Mouse (Mus musculus) hindbrain, embryonic 14.5 days (tissue): ENCODE measurements around the gene Dbi. TPM values are rescaled to one million over a fixed set of nuclear protein-coding genes. Genes with fewer than 3 reads are reported as not detected.

ENCODE experiments used
- ATAC-seq: fragments of 200-750 bp; cut with Nextera tagmentation; 2 replicates; pipeline ENCODE4 v1.8.0; 2017; ENCODE audit warnings: moderate number of reproducible peaks, mild to moderate bottlenecking, moderate TSS enrichment, moderate library complexity; ENCODE audit not compliant: low FRiP score
- DNase-seq: peaks from one replicate; pipeline ENCODE4 v3.0.0-alpha.2; 2015; ENCODE audit warnings: low spot score
- H3K27ac ChIP-seq: fragments of 300-500 bp; sonication (generic); 2 replicates; pipeline ENCODE4 v1.5.1; 2014; ENCODE audit warnings: mild to moderate bottlenecking, moderate library complexity
- H3K27me3 ChIP-seq: fragments of 300-500 bp; sonication (generic); 2 replicates; pipeline ENCODE4 v1.6.1; 2014; ENCODE audit warnings: mild to moderate bottlenecking, low read length, mixed read lengths; ENCODE audit not compliant: control insufficient read depth, insufficient read depth
- H3K36me3 ChIP-seq: fragments of 300-500 bp; sonication (generic); replicated peaks from 2 replicates; pipeline ENCODE4 v1.6.1; 2014; ENCODE audit not compliant: control insufficient read depth, insufficient read depth
- H3K4me1 ChIP-seq: fragments of 300-500 bp; sonication (generic); replicated peaks from 2 replicates; pipeline ENCODE4 v1.6.1; 2014; ENCODE audit warnings: antibody characterized with exemption, low read length, mixed read lengths; ENCODE audit not compliant: control insufficient read depth, insufficient read depth
- H3K4me2 ChIP-seq: fragments of 300-500 bp; sonication (generic); replicated peaks from 2 replicates; pipeline ENCODE4 v1.6.1; 2014; ENCODE audit warnings: mild to moderate bottlenecking, moderate library complexity
- H3K4me3 ChIP-seq: fragments of 300-500 bp; sonication (generic); replicated peaks from 2 replicates; pipeline ENCODE4 v1.5.1; 2014; ENCODE audit warnings: mild to moderate bottlenecking, low read length
- H3K9ac ChIP-seq: fragments of 300-500 bp; sonication (generic); 2 replicates; pipeline ENCODE4 v1.6.1; 2014
- H3K9me3 ChIP-seq: fragments of 300-500 bp; sonication (generic); 2 replicates; pipeline ENCODE4 v1.6.1; 2016; ENCODE audit warnings: low read length; ENCODE audit not compliant: control insufficient read depth
- WGBS: fragments of 180-500 bp; shearing (Covaris S2); extraction: QIAGEN DNeasy Blood & Tissue Kit; methylation state at CpG from one replicate; pipeline ENCODE4 v1.1.7; 2014; 5-methylcytosine and 5-hydroxymethylcytosine counted together
- polyA plus RNA-seq: library from polyadenylated mRNA; unstranded; fragments of >200 nt; fragmentation: Nextera tagmentation; extraction: Ambion mirVana; gene quantifications from 2 replicates; pipeline ENCODE4 v1.2.1, GENCODE M21; 2014

Gene Dbi
- polyA plus RNA-seq, 1 experiment from 2014 or later = 1,660 TPM

DNA sequence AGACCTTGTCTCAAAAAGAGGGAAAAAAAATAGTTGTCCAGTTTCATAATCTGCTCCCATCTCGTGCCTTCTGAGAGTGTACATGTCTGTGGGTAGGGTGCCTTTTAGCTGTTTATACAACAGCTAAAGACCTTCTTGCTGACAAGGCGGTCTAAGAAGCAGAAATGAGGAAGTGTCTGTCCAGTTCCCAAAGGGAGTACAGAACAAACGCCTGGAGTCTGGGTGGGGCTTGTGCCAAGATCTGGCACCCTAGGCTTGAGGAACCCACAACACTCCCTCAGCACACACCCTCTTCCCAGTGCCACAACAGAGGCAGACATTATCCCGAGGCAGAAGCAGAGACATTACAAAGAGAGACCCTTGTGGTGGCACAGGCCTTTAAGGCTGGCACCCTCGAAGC is 45.4 kb downstream of the Dbi start:
- no peak for ATAC-seq
- no peaks in the 10 kb centered on the region for H3K9me3 ChIP-seq
- no peak overlapping the region for H3K4me3 ChIP-seq
- no peak overlapping the region for H3K9ac ChIP-seq
- no peak for DNase-seq
- no peak overlapping the region for H3K27ac ChIP-seq
- WGBS = 83% methylated on average over 5 of the region's 5 CpGs
- no peaks in the 10 kb centered on the region for H3K36me3 ChIP-seq
- peaks cover 15% of the 10 kb centered on the region for H3K4me1 ChIP-seq
- peaks cover 23% of the 10 kb centered on the region for H3K27me3 ChIP-seq
- no peak overlapping the region for H3K4me2 ChIP-seq

- ATAC-seq (no peak), DNase-seq (no peak)
- H3K4me3 ChIP-seq = no peak overlapping the region
- peaks cover 15% of the 10 kb centered on the region for H3K4me1 ChIP-seq
- no peaks in the 10 kb centered on the region for H3K36me3 ChIP-seq
- peaks cover 23% of the 10 kb centered on the region for H3K27me3 ChIP-seq
- no peak overlapping the region for H3K4me2 ChIP-seq
- H3K9ac ChIP-seq = no peak overlapping the region
- H3K9me3 ChIP-seq = no peaks in the 10 kb centered on the region
- H3K27ac ChIP-seq = no peak overlapping the region
- 81% methylated on average over 4 of the region's 4 CpGs for WGBS
These were observed 45.9 kb downstream of the Dbi start for GRCm38 (mm10) chr1:120074931-120075330.

DNA sequence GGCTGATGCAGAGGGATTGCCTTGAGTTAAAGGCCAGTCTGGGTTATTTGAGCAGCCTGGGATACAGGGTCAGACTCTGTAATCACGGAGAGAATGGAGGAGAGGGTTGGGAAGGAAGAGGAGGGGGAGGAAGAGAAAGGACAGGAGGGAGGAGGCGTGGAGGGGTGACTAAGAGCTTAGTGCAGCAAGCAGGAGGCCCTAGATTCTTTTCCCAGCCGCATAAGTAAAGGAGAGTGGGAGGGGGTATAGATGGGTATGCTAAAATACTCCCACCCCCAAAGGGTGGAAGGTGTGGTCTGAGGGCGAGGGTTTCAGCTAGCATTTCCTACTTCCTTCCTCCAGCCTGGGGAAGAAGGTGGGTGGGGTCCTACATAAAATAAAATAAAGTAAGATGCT is 46.6 kb downstream of the Dbi start:
- Histone ChIP-seq H3K4me1 (peaks cover 15% of the 10 kb centered on the region), H3K4me3 (no peak overlapping the region), H3K9me3 (no peaks in the 10 kb centered on the region), H3K27ac (no peak overlapping the region), H3K4me2 (no peak overlapping the region; the same call in 1 of the 2 replicates), H3K36me3 (no peaks in the 10 kb centered on the region), H3K27me3 (peaks cover 23% of the 10 kb centered on the region), H3K9ac (no peak overlapping the region)
- DNase-seq = no peak
- WGBS = 26% methylated on average over 4 of the region's 4 CpGs
- ATAC-seq = no peak

GRCm38 (mm10) chr1:120073519-120074306 is 47.2 kb downstream of the Dbi start, which contains the start of gene Tmem37:
Gene Tmem37 (minus strand): TSS chr1:120074074.
- H3K27ac ChIP-seq = no peak within 1 kb of the TSS
- no peaks in the 10 kb centered on the region for H3K9me3 ChIP-seq
- peak; percentile 46; the same call in 1 of the 2 replicates for ATAC-seq
- H3K4me1 ChIP-seq = peaks cover 15% of the 10 kb centered on the region
- 3% methylated on average over 40 of the region's 40 CpGs for WGBS
- peak within 1 kb of the TSS; percentile 32 for H3K4me3 ChIP-seq
- no peak for DNase-seq
- peaks cover 23% of the 10 kb centered on the region for H3K27me3 ChIP-seq
- no peaks in the 10 kb centered on the region for H3K36me3 ChIP-seq
- H3K4me2 ChIP-seq = peak within 1 kb of the TSS; percentile 83
- peak within 1 kb of the TSS; percentile 54 for H3K9ac ChIP-seq

DNA sequence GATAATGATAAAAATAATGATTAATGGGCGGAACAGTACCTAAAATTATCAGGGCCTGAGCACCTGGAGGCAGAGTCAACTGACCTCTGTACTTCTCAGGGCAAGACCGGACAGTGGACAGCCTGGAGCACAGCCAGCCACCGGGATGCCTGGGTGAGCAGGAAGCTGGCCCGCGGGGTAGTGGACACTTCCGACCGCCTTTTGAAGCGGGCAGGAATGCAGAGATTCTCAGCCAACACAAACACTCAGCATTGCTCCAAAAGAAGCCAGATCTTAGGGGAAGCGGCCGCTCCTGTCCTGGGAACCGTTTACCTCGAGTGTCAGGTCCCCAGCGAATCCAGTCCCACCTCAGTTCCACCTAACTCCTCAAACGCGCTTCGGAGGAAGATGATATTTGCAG is 48.0 kb downstream of the Dbi start:
- ATAC-seq = no peak
- Histone ChIP-seq H3K4me3 (peak overlapping the region; percentile 32), H3K36me3 (no peaks in the 10 kb centered on the region), H3K4me2 (peak overlapping the region; percentile 83), H3K4me1 (peaks cover 15% of the 10 kb centered on the region), H3K27me3 (peaks cover 23% of the 10 kb centered on the region), H3K9ac (peak overlapping the region; percentile 31; the same call in 1 of the 2 replicates), H3K9me3 (no peaks in the 10 kb centered on the region), H3K27ac (no peak overlapping the region)
- DNase-seq = no peak
- WGBS = 15% methylated on average over 16 of the region's 16 CpGs

GRCm38 (mm10) chr1:120071133-120071532 is 49.7 kb downstream of the Dbi start:
- peaks cover 23% of the 10 kb centered on the region for H3K27me3 ChIP-seq
- no peaks in the 10 kb centered on the region for H3K36me3 ChIP-seq
- H3K9me3 ChIP-seq = no peaks in the 10 kb centered on the region
- H3K27ac ChIP-seq = no peak overlapping the region
- H3K4me2 ChIP-seq = no peak overlapping the region
- H3K4me3 ChIP-seq = no peak overlapping the region
- peaks cover 15% of the 10 kb centered on the region for H3K4me1 ChIP-seq
- H3K9ac ChIP-seq = no peak overlapping the region
- ATAC-seq (no peak), DNase-seq (no peak)
- 90% methylated on average over 4 of the region's 4 CpGs for WGBS

- H3K9me3 ChIP-seq = no peaks in the 10 kb centered on the region
- no peak overlapping the region for H3K27ac ChIP-seq
- no peak overlapping the region for H3K4me3 ChIP-seq
- no peaks in the 10 kb centered on the region for H3K36me3 ChIP-seq
- peaks cover 23% of the 10 kb centered on the region for H3K27me3 ChIP-seq
- no peak for DNase-seq
- WGBS = 71% methylated on average over 6 of the region's 6 CpGs
- H3K4me1 ChIP-seq = peaks cover 15% of the 10 kb centered on the region
- no peak overlapping the region for H3K9ac ChIP-seq
- H3K4me2 ChIP-seq = no peak overlapping the region
- no peak for ATAC-seq
These were observed 50.7 kb downstream of the Dbi start for GRCm38 (mm10) chr1:120070168-120070567.

DNA sequence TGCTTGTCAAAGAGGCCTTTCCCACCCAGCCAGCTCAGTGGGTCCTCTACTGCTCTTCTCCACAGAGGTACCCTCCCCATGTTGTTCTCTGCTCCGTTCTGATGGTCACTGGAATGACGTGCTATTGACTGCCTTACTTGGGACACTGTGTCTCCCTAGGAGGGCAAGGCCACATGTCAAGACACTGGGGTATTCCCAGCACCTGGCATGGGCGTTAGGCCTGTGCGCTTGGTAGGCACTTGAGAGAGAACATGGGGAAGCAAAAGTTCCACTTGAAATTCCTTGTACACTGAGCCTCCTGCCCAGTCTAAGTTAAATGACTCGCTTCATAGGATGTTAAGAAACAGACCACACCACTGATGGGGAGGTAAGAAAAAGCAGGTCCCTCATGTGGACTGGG is 51.8 kb downstream of the Dbi start:
- ATAC-seq (no peak), DNase-seq (no peak)
- no peak overlapping the region for H3K27ac ChIP-seq
- 87% methylated on average over 5 of the region's 5 CpGs for WGBS
- no peaks in the 10 kb centered on the region for H3K9me3 ChIP-seq
- peaks cover 19% of the 10 kb centered on the region for H3K27me3 ChIP-seq
- peaks cover 15% of the 10 kb centered on the region for H3K4me1 ChIP-seq
- no peak overlapping the region for H3K4me3 ChIP-seq
- H3K4me2 ChIP-seq = no peak overlapping the region
- H3K36me3 ChIP-seq = no peaks in the 10 kb centered on the region
- H3K9ac ChIP-seq = no peak overlapping the region

DNA sequence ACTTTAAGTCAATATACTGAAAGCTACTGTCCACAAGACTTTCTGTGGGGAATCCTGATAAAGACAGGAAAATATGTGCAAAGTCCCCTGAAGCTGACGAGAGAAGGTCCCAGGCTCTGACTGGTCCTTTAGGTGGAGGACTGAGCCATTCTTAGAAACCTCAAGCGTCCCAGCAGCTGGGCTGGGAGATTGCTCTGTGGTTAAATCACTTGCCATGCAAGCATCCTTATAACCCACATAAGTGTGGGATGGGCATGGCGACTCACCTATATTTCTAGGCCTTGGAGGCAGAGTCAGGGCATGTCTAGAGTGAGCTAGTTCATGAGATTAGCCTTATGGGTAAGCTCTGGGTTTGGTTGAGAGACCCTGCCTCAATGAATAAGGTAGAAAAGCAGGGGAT is 54.3 kb downstream of the Dbi start:
- H3K4me1 ChIP-seq = no peaks in the 10 kb centered on the region
- ATAC-seq (no peak), DNase-seq (no peak)
- no peaks in the 10 kb centered on the region for H3K36me3 ChIP-seq
- H3K27me3 ChIP-seq = no peaks in the 10 kb centered on the region
- 82% methylated on average over 3 of the region's 3 CpGs for WGBS
- H3K4me3 ChIP-seq = no peak overlapping the region
- no peak overlapping the region for H3K27ac ChIP-seq
- H3K9me3 ChIP-seq = no peaks in the 10 kb centered on the region
- H3K9ac ChIP-seq = no peak overlapping the region
- H3K4me2 ChIP-seq = no peak overlapping the region
